Mouse (Mus musculus): ENCODE results near the gene Nfya.

Nfya gene

GRCm38 (mm10) chr17:48345824-48346223 is 63.9 kb downstream of the Nfya start:
- DNase-seq (ENCODE audit: low spot score in 2 of 2) = no peak

DNA sequence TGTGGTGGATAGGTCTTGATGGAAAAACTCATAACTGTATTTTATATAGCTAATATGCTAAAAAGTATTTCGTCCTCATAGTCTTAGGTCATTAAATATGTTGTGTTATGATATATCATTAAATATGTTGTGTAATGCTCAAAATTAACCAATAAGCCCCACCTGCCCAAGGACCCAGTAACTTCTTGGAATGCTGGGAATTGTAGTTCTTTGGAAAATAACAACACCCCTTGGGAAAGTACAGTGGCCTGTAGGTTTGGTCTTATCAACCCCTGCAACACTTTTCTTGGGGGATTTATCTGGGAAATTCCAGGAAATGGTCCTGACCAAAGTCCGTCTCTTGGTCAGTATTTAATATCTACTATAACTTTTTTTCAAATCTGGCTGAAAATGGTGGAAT is 66.6 kb downstream of the Nfya start:
- no peak for DNase-seq (ENCODE audit: low spot score in 2 of 2)

- DNase-seq (ENCODE audit: low spot score in 2 of 2) = peak in 1 of 2 experiments; percentile 45
Measured at GRCm38 (mm10) chr17:48341947-48342346, 67.8 kb downstream of the Nfya start.

- DNase-seq (ENCODE audit: low spot score in 2 of 2) = no peak
Measured at GRCm38 (mm10) chr17:48340267-48340666, 69.4 kb downstream of the Nfya start.

All from frontal cortex, postnatal 36 days (tissue).